Mouse (Mus musculus) hindbrain, embryonic 13.5 days (tissue): ENCODE data around the gene Ano10. TPM values are rescaled to one million over a fixed set of nuclear protein-coding genes. Genes with fewer than 3 reads are reported as not detected.
"Not testable (repeated sequence)": the region's sequence is repeated elsewhere in the genome, so short reads cannot be mapped to it uniquely, and the experiment has no call there.

ENCODE experiments used
- ATAC-seq: fragments of 200-750 bp; cut with Nextera tagmentation; 2 replicates; pipeline ENCODE4 v1.8.0; 2017; ENCODE audit warnings: moderate TSS enrichment; ENCODE audit not compliant: low FRiP score
- H3K27ac ChIP-seq: fragments of 300-500 bp; sonication (generic); 2 replicates; pipeline ENCODE4 v1.5.1; 2015; ENCODE audit warnings: inconsistent platforms, mild to moderate bottlenecking, moderate library complexity
- H3K27me3 ChIP-seq: fragments of 300-500 bp; sonication (generic); 2 replicates; pipeline ENCODE4 v1.6.1; 2015; ENCODE audit warnings: mild to moderate bottlenecking, inconsistent platforms
- H3K36me3 ChIP-seq: fragments of 300-500 bp; sonication (generic); 2 replicates; pipeline ENCODE4 v1.6.1; 2015; ENCODE audit warnings: mild to moderate bottlenecking, inconsistent platforms
- H3K4me1 ChIP-seq: fragments of 300-500 bp; sonication (generic); replicated peaks from 2 replicates; pipeline ENCODE4 v1.6.1; 2015; ENCODE audit warnings: inconsistent platforms
- H3K4me2 ChIP-seq: fragments of 300-500 bp; sonication (generic); 2 replicates; pipeline ENCODE4 v1.6.1; 2015; ENCODE audit warnings: inconsistent platforms, mild to moderate bottlenecking, moderate library complexity
- H3K4me3 ChIP-seq: fragments of 300-500 bp; sonication (generic); 2 replicates; pipeline ENCODE4 v1.5.1; 2015; ENCODE audit warnings: mild to moderate bottlenecking, inconsistent platforms
- H3K9ac ChIP-seq: fragments of 300-500 bp; sonication (generic); 2 replicates; pipeline ENCODE4 v1.6.1; 2015; ENCODE audit warnings: mild to moderate bottlenecking, inconsistent platforms
- H3K9me3 ChIP-seq: fragments of 300-500 bp; sonication (generic); 2 replicates; pipeline ENCODE4 v1.6.1; 2016; ENCODE audit warnings: inconsistent platforms
- WGBS: fragments of 180-500 bp; shearing (Covaris S2); methylation state at CpG from one replicate; pipeline ENCODE4 v1.1.7; 2015; 5-methylcytosine and 5-hydroxymethylcytosine counted together
- polyA plus RNA-seq: library from polyadenylated mRNA; unstranded; fragments of >200 nt; fragmentation: Nextera tagmentation; extraction: Ambion mirVana; gene quantifications from 2 replicates; pipeline ENCODE4 v1.2.1, GENCODE M21; 2015

Ano10 gene
- polyA plus RNA-seq, 1 experiment from 2014 or later: 48.7 TPM

DNA sequence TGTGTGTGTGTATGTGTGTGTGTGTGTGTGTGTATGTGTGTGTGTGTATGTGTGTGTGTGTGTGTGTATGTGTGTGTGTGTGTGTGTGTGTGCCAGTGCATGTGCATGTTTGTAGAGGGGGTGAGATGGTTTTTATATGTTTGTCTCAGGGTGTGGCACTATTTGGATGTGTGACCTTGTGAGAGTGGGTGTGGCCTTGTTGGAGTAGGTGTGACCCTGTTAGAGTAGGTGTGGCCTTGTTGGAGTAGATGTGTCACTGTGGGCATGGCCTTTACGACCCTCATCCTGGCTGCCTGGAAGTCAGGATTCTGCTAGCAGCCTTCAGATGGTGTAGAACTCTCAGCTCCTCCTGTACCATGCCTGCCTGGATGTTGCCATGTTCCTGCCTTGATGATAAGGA is 18.9 kb upstream of the Ano10 start:
- ATAC-seq, H3K4me1 ChIP-seq, H3K9ac ChIP-seq, H3K27me3 ChIP-seq, H3K27ac ChIP-seq, H3K9me3 ChIP-seq, H3K4me3 ChIP-seq, H3K36me3 ChIP-seq, H3K4me2 ChIP-seq: not testable (repeated sequence)
- WGBS: 77% methylated on average over 1 of the region's 1 CpGs

DNA sequence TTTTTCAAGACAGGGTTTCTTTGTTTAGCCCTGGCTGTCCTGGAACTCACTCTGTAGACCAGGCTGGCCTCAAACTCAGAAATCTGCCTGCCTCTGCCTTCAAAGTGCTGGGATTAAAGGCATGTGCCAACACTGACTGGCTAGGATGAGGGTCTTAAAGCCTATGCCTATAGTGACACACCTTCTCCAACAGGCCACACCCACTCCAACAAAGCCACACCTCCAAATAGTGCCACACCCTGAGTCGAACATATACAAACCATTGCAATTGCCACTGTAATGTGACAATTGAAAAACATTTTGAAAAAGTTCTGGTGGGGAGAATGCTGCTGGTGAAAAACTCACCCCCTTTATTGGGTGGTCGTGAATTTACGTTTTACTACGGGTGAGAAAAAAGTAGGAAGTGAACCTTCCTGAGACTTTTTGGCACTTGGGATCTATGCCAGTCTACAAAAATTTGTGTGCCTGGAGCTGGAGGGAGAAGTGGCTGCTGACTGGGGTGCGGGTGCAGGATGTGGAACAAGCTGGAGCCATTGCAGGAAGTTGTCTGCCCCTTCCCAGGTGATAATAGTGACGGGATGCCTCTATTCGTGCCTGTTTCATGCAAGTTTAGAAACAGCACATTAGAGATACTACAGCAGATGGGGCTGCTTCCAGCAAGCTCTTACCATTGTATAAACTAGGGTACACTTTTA is 18.2 kb upstream of the Ano10 start:
- 90% methylated on average over 7 of the region's 7 CpGs for WGBS
- Histone ChIP-seq H3K27me3 (0 out of 2 replicates have a peak, but pooled peaks cover 9% of the 10 kb centered on the region), H3K4me1 (no peaks in the 10 kb centered on the region; the same call in 1 of the 2 replicates), H3K9me3 (no peaks in the 10 kb centered on the region), H3K9ac (no peak overlapping the region), H3K36me3 (no peaks in the 10 kb centered on the region), H3K4me2 (no peak overlapping the region), H3K27ac (no peak overlapping the region), H3K4me3 (no peak overlapping the region)
- ATAC-seq: no peak

DNA sequence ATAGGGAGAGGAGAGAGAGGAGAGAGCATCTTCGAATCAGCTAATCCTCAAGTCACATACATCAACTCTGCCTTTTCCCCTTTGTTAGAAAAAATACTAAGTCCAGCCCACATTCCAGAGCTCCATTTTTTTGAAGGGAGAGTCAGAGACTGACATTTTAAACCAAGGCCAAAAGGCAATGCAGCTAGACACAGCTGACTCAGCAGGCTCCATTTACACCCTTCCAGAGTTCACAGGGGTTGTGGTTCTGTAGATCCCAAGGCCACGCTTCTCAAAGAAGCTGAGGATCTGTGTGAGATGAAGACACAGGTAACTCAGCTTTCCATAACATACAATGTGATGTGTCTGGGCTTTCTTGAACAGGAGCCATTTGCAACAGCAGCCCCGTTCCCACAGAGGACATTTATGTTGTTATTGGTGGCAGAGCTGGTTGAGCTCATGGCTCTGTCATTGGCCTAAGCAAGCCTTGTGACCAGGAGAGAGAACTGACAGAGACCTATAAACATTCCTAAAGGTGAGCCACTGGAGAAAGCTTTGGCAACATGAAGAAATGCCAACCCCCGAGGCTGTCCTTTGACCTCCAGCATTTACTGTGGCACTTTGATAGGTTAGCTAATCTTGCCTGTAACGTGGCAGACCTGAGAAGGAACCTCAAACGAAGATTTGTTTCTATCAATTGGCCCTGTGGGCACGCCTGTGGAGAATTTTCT is 17.0 kb upstream of the Ano10 start:
- H3K36me3 ChIP-seq: no peaks in the 10 kb centered on the region
- H3K27me3 ChIP-seq: 0 out of 2 replicates have a peak, but pooled peaks cover 9% of the 10 kb centered on the region
- 75% methylated on average over 7 of the region's 7 CpGs for WGBS
- peak overlapping the region; percentile 37 for H3K4me3 ChIP-seq
- ATAC-seq: peak; percentile 10; the same call in 1 of the 2 replicates
- no peaks in the 10 kb centered on the region for H3K9me3 ChIP-seq
- peak overlapping the region; percentile 54 for H3K4me2 ChIP-seq
- peak overlapping the region; percentile 62 for H3K27ac ChIP-seq
- no peaks in the 10 kb centered on the region; the same call in 1 of the 2 replicates for H3K4me1 ChIP-seq
- H3K9ac ChIP-seq: peak overlapping the region; percentile 59; the same call in 1 of the 2 replicates

DNA sequence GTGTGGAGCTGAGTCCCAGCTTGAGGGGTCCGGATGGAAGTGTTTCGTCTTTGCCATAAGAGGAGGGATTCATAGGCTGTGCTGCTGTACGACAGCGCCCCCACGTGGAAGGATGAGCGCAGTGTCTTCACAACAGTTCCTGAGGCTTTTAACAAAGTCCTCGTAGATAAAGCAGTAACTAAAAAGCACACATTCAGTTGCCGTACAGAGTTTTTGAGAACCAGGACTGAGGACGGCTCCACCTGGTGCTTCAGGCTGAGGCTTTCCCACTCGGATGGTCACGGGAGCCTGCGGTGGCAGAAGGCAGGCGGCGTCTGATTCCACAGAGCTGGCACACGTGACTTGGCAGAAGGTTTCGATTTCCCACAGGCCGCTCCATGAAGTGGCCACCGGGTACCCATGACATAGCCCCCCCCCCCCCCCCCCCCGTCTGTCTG is 16.4 kb upstream of the Ano10 start:
- ATAC-seq: peak; percentile 88
- Histone ChIP-seq H3K4me2 (peak overlapping the region; percentile 54), H3K36me3 (no peaks in the 10 kb centered on the region), H3K9me3 (no peaks in the 10 kb centered on the region), H3K27me3 (0 out of 2 replicates have a peak, but pooled peaks cover 9% of the 10 kb centered on the region), H3K4me1 (no peaks in the 10 kb centered on the region; the same call in 1 of the 2 replicates), H3K9ac (peak overlapping the region; percentile 59; the same call in 1 of the 2 replicates), H3K4me3 (peak overlapping the region; percentile 37), H3K27ac (peak overlapping the region; percentile 62)
- WGBS: 11% methylated on average over 18 of the region's 19 CpGs

DNA sequence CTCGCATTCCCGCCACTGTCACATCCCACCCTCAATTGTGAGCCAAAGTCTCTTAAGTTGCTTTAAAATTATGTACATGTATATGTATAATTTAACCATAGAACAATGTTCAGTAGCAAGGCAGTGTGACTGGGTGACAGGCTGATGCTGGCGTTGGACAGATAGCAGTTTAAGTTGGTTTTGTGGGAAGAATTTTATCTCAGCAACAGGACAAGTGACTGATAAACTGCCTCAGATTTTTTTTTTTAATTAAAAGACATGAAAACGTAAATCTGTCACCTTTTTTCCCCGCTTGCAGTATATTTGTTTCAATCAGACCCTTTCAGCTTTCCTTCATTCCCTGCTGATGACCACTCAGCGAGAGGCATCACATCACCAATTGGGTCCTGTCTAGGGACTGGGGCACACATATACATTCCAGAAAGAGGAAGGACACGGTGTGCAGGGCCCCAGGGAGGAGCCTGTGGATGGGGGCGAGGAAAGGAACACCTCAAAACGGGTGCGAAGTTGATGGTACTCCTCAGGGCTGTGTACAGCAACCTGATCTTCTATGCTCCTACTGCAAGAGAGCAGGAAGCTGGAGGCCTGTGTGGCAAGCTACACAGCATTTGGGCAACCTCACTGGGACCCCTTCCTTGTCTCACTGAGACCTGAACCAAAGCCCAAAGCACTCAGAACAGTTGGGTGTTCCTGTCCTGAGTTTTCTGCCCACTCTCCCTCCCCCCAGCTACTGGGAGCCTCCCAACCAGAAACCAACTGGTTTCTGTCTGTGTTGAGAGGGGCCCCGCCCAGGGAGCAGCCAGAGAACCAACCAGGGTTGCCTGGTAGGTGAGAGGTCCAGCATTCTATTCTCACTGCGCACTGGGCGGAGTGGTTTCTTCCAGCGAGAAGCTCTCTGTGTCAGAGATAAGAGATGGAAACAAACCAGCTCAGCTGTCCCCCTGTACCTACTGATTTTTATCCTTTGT is 15.1 kb upstream of the Ano10 start:
- Histone ChIP-seq H3K4me2 (no peak overlapping the region), H3K4me3 (no peak overlapping the region), H3K27ac (no peak overlapping the region), H3K4me1 (no peaks in the 10 kb centered on the region; the same call in 1 of the 2 replicates), H3K9ac (peak overlapping the region; percentile 47; the same call in 1 of the 2 replicates), H3K36me3 (no peaks in the 10 kb centered on the region), H3K9me3 (no peaks in the 10 kb centered on the region), H3K27me3 (0 out of 2 replicates have a peak, but pooled peaks cover 9% of the 10 kb centered on the region)
- 79% methylated on average over 14 of the region's 14 CpGs for WGBS
- no peak for ATAC-seq

DNA sequence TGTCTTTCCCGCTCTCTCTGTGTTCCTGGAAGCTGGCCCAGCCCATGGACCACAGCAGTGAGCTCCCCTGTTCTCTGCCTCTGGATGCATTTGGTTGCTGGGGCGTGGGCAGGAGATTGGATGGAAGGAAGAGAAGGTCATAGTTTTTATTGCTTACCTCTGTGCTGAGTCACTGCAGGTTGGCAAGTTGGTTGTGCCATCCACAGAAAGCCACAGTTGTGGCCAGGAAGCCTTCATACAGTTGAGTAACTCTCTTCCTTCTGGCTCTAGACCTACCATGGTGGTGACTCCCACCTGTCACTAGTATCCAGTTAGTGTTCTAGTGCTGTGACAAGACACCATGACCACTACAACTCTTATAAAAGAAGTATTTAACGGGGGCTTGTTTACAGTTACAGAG is 11.1 kb upstream of the Ano10 start:
- Histone ChIP-seq H3K4me2 (no peak overlapping the region), H3K36me3 (no peaks in the 10 kb centered on the region), H3K4me1 (no peaks in the 10 kb centered on the region), H3K27ac (no peak overlapping the region), H3K9me3 (no peaks in the 10 kb centered on the region), H3K4me3 (no peak overlapping the region), H3K27me3 (0 out of 2 replicates have a peak, but pooled peaks cover 6% of the 10 kb centered on the region), H3K9ac (no peak overlapping the region)
- 80% methylated on average over 3 of the region's 3 CpGs for WGBS
- no peak for ATAC-seq

DNA sequence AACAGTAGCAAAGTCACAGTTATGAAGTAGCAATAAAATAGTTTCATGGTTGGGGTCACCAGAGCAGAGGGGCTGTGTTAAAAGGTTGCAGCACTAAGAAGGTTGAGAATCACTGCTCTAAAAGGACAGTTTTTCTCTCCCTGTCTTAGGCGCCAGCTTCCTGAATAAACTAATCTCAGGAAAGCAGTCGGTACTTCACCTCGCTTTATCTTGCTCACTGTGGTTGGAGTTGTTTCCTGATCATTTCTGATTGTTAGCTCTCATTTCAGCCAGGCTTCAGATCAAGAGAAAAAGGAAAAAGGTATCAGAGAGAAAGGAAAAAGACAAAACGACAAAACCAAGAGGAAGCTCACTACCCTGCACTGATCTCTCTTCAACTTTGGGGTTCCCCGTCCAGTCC is 1.9 kb upstream of the Ano10 start:
- no peak for ATAC-seq
- H3K27me3 ChIP-seq: no peaks in the 10 kb centered on the region
- no peak overlapping the region for H3K27ac ChIP-seq
- peaks cover 19% of the 10 kb centered on the region for H3K4me1 ChIP-seq
- no peak overlapping the region for H3K4me2 ChIP-seq
- H3K9ac ChIP-seq: no peak overlapping the region
- 91% methylated on average over 5 of the region's 5 CpGs for WGBS
- no peaks in the 10 kb centered on the region for H3K36me3 ChIP-seq
- H3K4me3 ChIP-seq: no peak overlapping the region
- H3K9me3 ChIP-seq: no peaks in the 10 kb centered on the region

DNA sequence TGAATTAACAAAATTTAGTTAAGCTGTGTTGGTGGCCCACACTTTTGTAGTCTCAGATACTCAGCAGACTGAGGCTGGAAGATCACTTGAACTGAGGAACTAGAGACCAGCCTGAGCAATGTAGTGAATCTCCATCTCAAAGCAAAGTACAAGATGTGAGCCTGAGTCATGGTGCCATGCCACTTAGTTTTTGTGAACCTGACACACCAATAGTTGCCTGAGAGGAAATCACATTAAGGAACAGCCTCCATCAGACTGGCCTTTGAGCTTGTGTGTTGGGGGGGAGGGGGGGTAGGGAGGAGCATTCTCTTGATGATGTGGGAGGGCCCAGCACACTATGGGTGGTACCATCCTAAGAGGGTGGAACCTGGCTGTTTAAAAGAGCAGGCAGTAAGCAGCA is 1.2 kb upstream of the Ano10 start:
- H3K27me3 ChIP-seq: no peaks in the 10 kb centered on the region
- no peak overlapping the region for H3K4me3 ChIP-seq
- peaks cover 26% of the 10 kb centered on the region for H3K4me1 ChIP-seq
- no peak overlapping the region for H3K9ac ChIP-seq
- no peaks in the 10 kb centered on the region for H3K9me3 ChIP-seq
- no peak overlapping the region for H3K4me2 ChIP-seq
- no peak overlapping the region for H3K27ac ChIP-seq
- ATAC-seq: no peak
- H3K36me3 ChIP-seq: no peaks in the 10 kb centered on the region

DNA sequence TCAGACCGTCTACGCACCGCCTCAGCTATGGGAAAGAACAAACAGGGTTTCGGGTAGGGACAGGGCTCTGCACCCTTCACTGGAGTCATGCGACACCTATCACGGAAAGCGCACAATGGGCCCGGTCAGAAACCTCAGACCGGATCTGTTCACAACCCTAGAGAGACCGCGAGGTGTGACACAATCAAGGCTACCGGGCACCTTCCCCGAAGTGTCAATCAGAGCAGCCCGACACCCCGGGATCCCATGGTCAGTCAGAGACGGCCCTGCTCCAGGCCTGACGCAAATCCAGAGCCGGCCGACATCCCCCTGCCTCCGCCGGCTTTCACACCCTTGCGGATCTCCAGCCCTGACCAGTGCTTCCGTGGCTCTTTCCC is 370 bp downstream of the Ano10 start:
- under 1% methylated on average over 23 of the region's 23 CpGs for WGBS

DNA sequence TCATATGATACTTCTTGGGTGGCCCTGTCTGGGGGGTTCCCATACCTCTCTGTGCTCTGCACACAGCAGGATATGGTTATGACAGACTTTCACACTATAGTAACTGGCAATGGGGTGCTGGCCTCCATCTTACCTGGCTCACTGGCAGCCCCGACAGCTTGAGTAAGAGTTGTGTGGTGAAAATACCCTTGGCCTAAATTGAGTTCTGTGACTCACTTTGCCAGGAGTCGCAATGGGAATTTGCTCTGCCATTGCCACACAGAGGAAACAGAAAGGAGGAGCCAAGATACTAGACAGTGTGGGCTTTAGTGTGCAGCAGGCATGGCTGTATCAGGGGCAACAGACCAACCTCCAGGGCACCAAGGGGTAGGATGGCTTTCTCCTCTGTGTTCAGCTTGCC is 4.0 kb downstream of the Ano10 start:
- Histone ChIP-seq H3K36me3 (no peaks in the 10 kb centered on the region), H3K27me3 (no peaks in the 10 kb centered on the region), H3K9ac (no peak overlapping the region), H3K27ac (no peak overlapping the region), H3K4me3 (no peak overlapping the region), H3K4me1 (peaks cover 41% of the 10 kb centered on the region), H3K4me2 (no peak overlapping the region), H3K9me3 (no peaks in the 10 kb centered on the region)
- ATAC-seq: no peak
- WGBS: 91% methylated on average over 2 of the region's 2 CpGs

More for the DNA sequence above, 370 bp downstream of the Ano10 start:
- peak overlapping the region; percentile 90 for H3K9ac ChIP-seq
- peak overlapping the region; percentile 79 for H3K4me3 ChIP-seq
- peak; percentile 79 for ATAC-seq
- H3K9me3 ChIP-seq: no peaks in the 10 kb centered on the region
- H3K27me3 ChIP-seq: no peaks in the 10 kb centered on the region
- H3K4me1 ChIP-seq: peaks cover 29% of the 10 kb centered on the region
- no peaks in the 10 kb centered on the region for H3K36me3 ChIP-seq
- peak overlapping the region; percentile 66 for H3K4me2 ChIP-seq
- peak overlapping the region; percentile 90 for H3K27ac ChIP-seq

DNA sequence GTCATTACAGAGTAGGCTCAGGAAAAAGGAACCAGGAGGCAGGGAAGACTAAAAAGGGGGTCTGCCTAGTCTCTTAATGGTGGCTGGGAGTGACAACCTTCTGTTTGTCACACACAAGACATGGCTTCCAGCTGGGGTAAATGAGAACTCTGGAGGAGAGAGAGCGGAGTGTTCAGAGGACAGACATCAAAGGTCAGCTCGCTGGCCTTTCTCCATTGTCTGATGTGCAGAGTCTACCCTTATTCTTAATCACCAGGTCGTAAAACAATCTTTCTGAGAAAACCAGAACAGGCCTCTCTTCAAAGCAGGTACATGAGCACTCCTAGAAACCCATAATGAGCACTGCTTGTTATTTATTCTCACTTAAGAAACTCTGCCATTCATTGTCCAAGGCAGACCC is 5.8 kb downstream of the Ano10 start:
- 25% methylated on average over 3 of the region's 3 CpGs for WGBS
- Histone ChIP-seq H3K27me3 (no peaks in the 10 kb centered on the region), H3K4me3 (no peak overlapping the region), H3K9me3 (no peaks in the 10 kb centered on the region), H3K4me1 (peaks cover 45% of the 10 kb centered on the region), H3K9ac (no peak overlapping the region), H3K27ac (no peak overlapping the region), H3K4me2 (no peak overlapping the region), H3K36me3 (no peaks in the 10 kb centered on the region)
- no peak for ATAC-seq

DNA sequence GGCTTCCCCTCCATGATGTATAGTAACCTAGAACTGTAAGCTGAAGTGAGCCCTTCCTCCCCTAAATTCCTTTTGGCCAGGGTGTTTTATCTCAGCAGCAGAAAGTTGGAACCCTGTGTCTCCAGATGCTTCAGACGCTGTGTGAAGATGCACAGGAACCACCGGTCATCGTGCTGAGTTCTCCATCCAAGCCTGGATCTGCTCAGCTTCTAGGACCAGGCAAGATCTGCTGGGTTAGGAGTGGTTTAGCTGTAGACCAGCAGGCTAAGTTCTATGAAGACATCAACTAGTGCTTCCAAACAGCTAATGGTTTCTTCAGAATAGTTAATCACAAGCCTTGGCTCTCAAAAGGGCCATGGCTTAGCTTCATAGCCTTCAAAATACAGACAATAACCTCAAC is 6.7 kb downstream of the Ano10 start:
- Histone ChIP-seq H3K4me2 (no peak overlapping the region), H3K4me1 (peaks cover 39% of the 10 kb centered on the region), H3K9me3 (no peaks in the 10 kb centered on the region), H3K4me3 (no peak overlapping the region), H3K9ac (no peak overlapping the region), H3K36me3 (no peaks in the 10 kb centered on the region), H3K27ac (no peak overlapping the region), H3K27me3 (no peaks in the 10 kb centered on the region)
- 93% methylated on average over 3 of the region's 3 CpGs for WGBS
- no peak for ATAC-seq
